In genomic region chr16:18586076-18586905, GRCm38 (mm10) we compare ENCODE assay signal across 8 mouse cellular contexts. TPM values are rescaled to one million over a fixed set of nuclear protein-coding genes. Genes with fewer than 3 reads are reported as not detected.
DNase-seq lines count a peak whose midpoint lies in the region; ATAC-seq and TF ChIP-seq lines count a peak whose summit lies in the region.
"Had no signal": no experiment of that assay in that cellular context is flagged by ENCODE, and none has a peak within 500 bp of the region (broad histone marks: within the 10 kb centered on the region; RNA-seq: fewer than 3 reads in every experiment).

No protein-coding gene starts in this region.

- H3K9ac ChIP-seq in lung, embryonic 16.5 days (ENCODE audit: low read length), result peak overlapping the region; percentile 73
- peak overlapping the region; percentile 37; the same call in 1 of the 2 replicates for H3K9ac ChIP-seq in forebrain, embryonic 13.5 days
- peak overlapping the region; percentile 66 for H3K9ac ChIP-seq in limb, embryonic 14.5 days (ENCODE audit: low read depth, low read length, severe bottlenecking)
- H3K9ac ChIP-seq in stomach, embryonic 15.5 days, result no peak overlapping the region

- peaks cover 34% of the 10 kb centered on the region for H3K4me1 ChIP-seq in lung, embryonic 16.5 days (replicated peaks; ENCODE audit: control insufficient read depth, insufficient read depth, low read length)
- H3K4me1 ChIP-seq in forebrain, embryonic 13.5 days, result peaks cover 51% of the 10 kb centered on the region
- peaks cover 21% of the 10 kb centered on the region for H3K4me1 ChIP-seq in limb, embryonic 14.5 days (ENCODE audit: control insufficient read depth, insufficient read depth, low read length)
- peaks cover 53% of the 10 kb centered on the region for H3K4me1 ChIP-seq in stomach, embryonic 15.5 days

- H3K4me3 ChIP-seq in lung, embryonic 16.5 days (ENCODE audit: low read length), result peak overlapping the region; percentile 63
- peak overlapping the region; percentile 35 for H3K4me3 ChIP-seq in forebrain, embryonic 13.5 days
- peak overlapping the region; percentile 50 for H3K4me3 ChIP-seq in limb, embryonic 14.5 days (replicated peaks; ENCODE audit: low read length)
- peak overlapping the region; percentile 42 for H3K4me3 ChIP-seq in stomach, embryonic 15.5 days (replicated peaks)

- H3K4me2 ChIP-seq in lung, embryonic 16.5 days (ENCODE audit: low read depth, low read length), result peak overlapping the region; percentile 90
- H3K4me2 ChIP-seq in forebrain, embryonic 13.5 days, result peak overlapping the region; percentile 61
- peak overlapping the region; percentile 77 for H3K4me2 ChIP-seq in limb, embryonic 14.5 days (replicated peaks; ENCODE audit: low read depth, low read length, severe bottlenecking)
- H3K4me2 ChIP-seq in stomach, embryonic 15.5 days, result peak overlapping the region; percentile 90

- peak overlapping the region; percentile 66 for H3K27ac ChIP-seq in lung, embryonic 16.5 days (ENCODE audit: low read length)
- no peak overlapping the region for H3K27ac ChIP-seq in forebrain, embryonic 13.5 days
- H3K27ac ChIP-seq in limb, embryonic 14.5 days (replicated peaks; ENCODE audit: low read depth, low read length), result no peak overlapping the region; the same call in 1 of the 2 replicates
- H3K27ac ChIP-seq in stomach, embryonic 15.5 days, result no peak overlapping the region

- no peak for TF ChIP-seq POLR2A in limb, embryonic 14.5 days (IDR thresholded peaks at IDR 0.05; ENCODE audit: borderline replicate concordance, extremely low read depth, insufficient read depth, insufficient read length)

- H3K27me3 ChIP-seq in lung, embryonic 16.5 days (ENCODE audit: control insufficient read depth, insufficient read depth, low read depth, low read length), result peaks cover 95% of the 10 kb centered on the region
- H3K27me3 ChIP-seq in forebrain, embryonic 13.5 days, result peaks cover 100% of the 10 kb centered on the region
- peaks cover 98% of the 10 kb centered on the region for H3K27me3 ChIP-seq in limb, embryonic 14.5 days (ENCODE audit: control insufficient read depth, insufficient read depth, low read length)
- H3K27me3 ChIP-seq in stomach, embryonic 15.5 days (replicated peaks), result peaks cover 98% of the 10 kb centered on the region

- H3K36me3 ChIP-seq in lung, embryonic 16.5 days (ENCODE audit: control insufficient read depth, insufficient read depth, low read length), result no peaks in the 10 kb centered on the region
- no peaks in the 10 kb centered on the region for H3K36me3 ChIP-seq in forebrain, embryonic 13.5 days (ENCODE audit: poor library complexity, severe bottlenecking)
- no peaks in the 10 kb centered on the region for H3K36me3 ChIP-seq in limb, embryonic 14.5 days (ENCODE audit: control insufficient read depth, insufficient read depth, low read length)
- H3K36me3 ChIP-seq in stomach, embryonic 15.5 days, result no peaks in the 10 kb centered on the region

- 7% methylated on average over 64 of the region's 83 CpGs for WGBS in lung, embryonic 16.5 days
- 1% methylated on average over 83 of the region's 83 CpGs for WGBS in forebrain, embryonic 13.5 days
- 3% methylated on average over 63 of the region's 83 CpGs for WGBS in limb, embryonic 14.5 days
- WGBS in stomach, embryonic 15.5 days, result 5% methylated on average over 80 of the region's 83 CpGs

- DNase-seq in lung, postnatal 25 days (ENCODE audit: low spot score), result no peak
- DNase-seq in limb, embryonic 14.5 days (ENCODE audit: low spot score), result no peak
- no peak for DNase-seq in adrenal gland, adult 18-20 months (ENCODE audit: low spot score in 2 of 2)
- no peak for DNase-seq in spleen, postnatal 10 days (ENCODE audit: low spot score in 2 of 2)
- DNase-seq: kidney, postnatal 36 days had no signal

- no peak for ATAC-seq in lung, embryonic 16.5 days (ENCODE audit: low read depth)
- no peak for ATAC-seq in forebrain, embryonic 13.5 days
- no peak for ATAC-seq in limb, embryonic 14.5 days (ENCODE audit: low FRiP score, low read depth)
- ATAC-seq in stomach, embryonic 15.5 days (ENCODE audit: insufficient read depth, low FRiP score, low read depth), result no peak

- no peaks in the 10 kb centered on the region for H3K9me3 ChIP-seq in lung, embryonic 16.5 days (ENCODE audit: control insufficient read depth, low read length)
- no peaks in the 10 kb centered on the region for H3K9me3 ChIP-seq in forebrain, embryonic 13.5 days (replicated peaks)
- H3K9me3 ChIP-seq in limb, embryonic 14.5 days (ENCODE audit: control insufficient read depth, low read length), result no peaks in the 10 kb centered on the region
- no peaks in the 10 kb centered on the region for H3K9me3 ChIP-seq in stomach, embryonic 15.5 days

RNA-seq across cellular contexts. Expression of gene Tbx1, which starts 4.2 kb away (rescaled TPM):
- polyA plus RNA-seq in lung, embryonic 16.5 days (2015; fragmentation: Nextera tagmentation; extraction: Ambion mirVana), result 5.5 and 6.2 TPM in 2 replicates
- polyA plus RNA-seq in forebrain, embryonic 13.5 days (2015; fragmentation: Nextera tagmentation; extraction: Ambion mirVana), result 0.39 and 0.56 TPM in 2 replicates
- polyA plus RNA-seq in limb, embryonic 14.5 days (2012; rRNA removed), result 12.1 and 16.0 TPM in 2 replicates
- polyA plus RNA-seq in limb, embryonic 14.5 days (2014; fragmentation: Nextera tagmentation; extraction: Ambion mirVana), result 8.0 and 8.7 TPM in 2 replicates
- 0.85 and 1.1 TPM in 2 replicates for polyA plus RNA-seq in stomach, embryonic 15.5 days (2015; fragmentation: Nextera tagmentation; extraction: Ambion mirVana)
- total RNA-seq in adrenal gland, adult 18-20 months (2021), result under 1 TPM in 1 of 2 experiments, not detected in 1; 0.22 TPM

RNA-seq across cellular contexts. Expression of gene Gp1bb, which starts 35.9 kb away (rescaled TPM):
- 2.0 and 2.2 TPM in 2 replicates for polyA plus RNA-seq in lung, embryonic 16.5 days (2015; fragmentation: Nextera tagmentation; extraction: Ambion mirVana)
- polyA plus RNA-seq in forebrain, embryonic 13.5 days (2015; fragmentation: Nextera tagmentation; extraction: Ambion mirVana), result 5.1 and 6.0 TPM in 2 replicates
- 3.0 and 4.5 TPM in 2 replicates for polyA plus RNA-seq in limb, embryonic 14.5 days (2012; rRNA removed)
- 3.7 and 4.3 TPM in 2 replicates for polyA plus RNA-seq in limb, embryonic 14.5 days (2014; fragmentation: Nextera tagmentation; extraction: Ambion mirVana)
- polyA plus RNA-seq in stomach, embryonic 15.5 days (2015; fragmentation: Nextera tagmentation; extraction: Ambion mirVana), result 1.3 and 1.6 TPM in 2 replicates
- total RNA-seq in adrenal gland, adult 18-20 months (2021), result not detected

RNA-seq across cellular contexts. Expression of gene Gm49601, which starts 39.9 kb away (rescaled TPM):
- polyA plus RNA-seq in lung, embryonic 16.5 days (2015; fragmentation: Nextera tagmentation; extraction: Ambion mirVana), result 3.6 and 4.2 TPM in 2 replicates
- polyA plus RNA-seq in forebrain, embryonic 13.5 days (2015; fragmentation: Nextera tagmentation; extraction: Ambion mirVana), result 10.0 and 18.2 TPM in 2 replicates
- polyA plus RNA-seq in limb, embryonic 14.5 days (2012; rRNA removed), result 34.5 and 42.9 TPM in 2 replicates
- polyA plus RNA-seq in limb, embryonic 14.5 days (2014; fragmentation: Nextera tagmentation; extraction: Ambion mirVana), result 1.9 and 2.7 TPM in 2 replicates
- polyA plus RNA-seq in stomach, embryonic 15.5 days (2015; fragmentation: Nextera tagmentation; extraction: Ambion mirVana), result 2.6 and 3.4 TPM in 2 replicates
- 1 to 10 TPM; 1.4 to 5.1 TPM for total RNA-seq in adrenal gland, adult 18-20 months (2021)

RNA-seq across cellular contexts. Expression of gene Sept5, which starts 43.5 kb away (rescaled TPM):
- 21.1 and 22.2 TPM in 2 replicates for polyA plus RNA-seq in lung, embryonic 16.5 days (2015; fragmentation: Nextera tagmentation; extraction: Ambion mirVana)
- polyA plus RNA-seq in forebrain, embryonic 13.5 days (2015; fragmentation: Nextera tagmentation; extraction: Ambion mirVana), result 115 and 120 TPM in 2 replicates
- polyA plus RNA-seq in limb, embryonic 14.5 days (2012; rRNA removed), result 94.5 and 97.4 TPM in 2 replicates
- polyA plus RNA-seq in limb, embryonic 14.5 days (2014; fragmentation: Nextera tagmentation; extraction: Ambion mirVana), result 43.4 and 44.0 TPM in 2 replicates
- polyA plus RNA-seq in stomach, embryonic 15.5 days (2015; fragmentation: Nextera tagmentation; extraction: Ambion mirVana), result 21.7 and 22.9 TPM in 2 replicates
- 10 to 100 TPM in 1 of 2 experiments, 1 to 10 TPM in 1; 7.9 to 10.7 TPM for total RNA-seq in adrenal gland, adult 18-20 months (2021)
